Mouse (Mus musculus) gonadal fat pad, adult 2 months (tissue): ENCODE measurements around the gene Gm20388. TPM values are rescaled to one million over a fixed set of nuclear protein-coding genes. Genes with fewer than 3 reads are reported as not detected.
A peak's percentile ranks its signal among the peaks of the same experiment; 100 is the strongest.

Experiments used
- DNase-seq: peaks from one replicate; pipeline ENCODE4 v3.0.0-alpha.2; 2012; ENCODE audit warnings: low read depth
- polyA plus RNA-seq: library from polyadenylated mRNA; depleted of rRNA; stranded (reverse); fragments of >200 nt; gene quantifications from 2 replicates; pipeline ENCODE4 v1.2.3, GENCODE M21; 2012

Gm20388 gene
- polyA plus RNA-seq, 1 experiment: 119 TPM

GRCm38 (mm10) chr8:122342362-122342761 lies 2431.7 kb downstream of the Gm20388 start:
- DNase-seq: no peak

GRCm38 (mm10) chr8:122342806-122343209 lies 2432.2 kb downstream of the Gm20388 start:
- DNase-seq: no peak

- DNase-seq: no peak
Observed at GRCm38 (mm10) chr8:122343341-122343740, 2432.7 kb downstream of the Gm20388 start.

- no peak for DNase-seq
Observed at GRCm38 (mm10) chr8:122343758-122344157, 2433.1 kb downstream of the Gm20388 start.

- no peak for DNase-seq
Observed at GRCm38 (mm10) chr8:122344219-122344618, 2433.6 kb downstream of the Gm20388 start.

- no peak for DNase-seq
Observed at GRCm38 (mm10) chr8:122345181-122346095, 2434.8 kb downstream of the Gm20388 start.

- no peak for DNase-seq
Observed at GRCm38 (mm10) chr8:122347811-122348552, 2437.3 kb downstream of the Gm20388 start.

GRCm38 (mm10) chr8:122349357-122350297 lies 2439.0 kb downstream of the Gm20388 start:
- no peak for DNase-seq

- DNase-seq: no peak
Observed at GRCm38 (mm10) chr8:122350309-122351089, 2439.9 kb downstream of the Gm20388 start.

GRCm38 (mm10) chr8:122354157-122354556 lies 2443.5 kb downstream of the Gm20388 start:
- no peak for DNase-seq

GRCm38 (mm10) chr8:122355642-122356606 lies 2445.3 kb downstream of the Gm20388 start:
- DNase-seq: peak; percentile 75

- no peak for DNase-seq
Observed at GRCm38 (mm10) chr8:122357202-122357601, 2446.6 kb downstream of the Gm20388 start.

- DNase-seq: no peak
Observed at GRCm38 (mm10) chr8:122357641-122358040, 2447.0 kb downstream of the Gm20388 start.

GRCm38 (mm10) chr8:122359111-122359775 lies 2448.6 kb downstream of the Gm20388 start:
- DNase-seq: no peak

- no peak for DNase-seq
Observed at GRCm38 (mm10) chr8:122360696-122361416, 2450.2 kb downstream of the Gm20388 start, which contains the start of gene Trhr2. Gene Trhr2 (minus strand): TSS chr8:122360746.

- DNase-seq: no peak
Observed at GRCm38 (mm10) chr8:122362271-122362670, 2451.6 kb downstream of the Gm20388 start.

GRCm38 (mm10) chr8:122362967-122363366 lies 2452.3 kb downstream of the Gm20388 start:
- DNase-seq: no peak

GRCm38 (mm10) chr8:122368494-122368893 lies 2457.9 kb downstream of the Gm20388 start:
- no peak for DNase-seq
